Mouse (Mus musculus): Measurements from ENCODE around the gene Prpsap1. TPM values are rescaled to one million over a fixed set of nuclear protein-coding genes. Genes with fewer than 3 reads are reported as not detected.
A peak's percentile ranks its signal among the peaks of the same experiment; 100 is the strongest.

Prpsap1 gene
- polyA plus RNA-seq, 1 experiment from 2014 or later = 227 TPM

DNA sequence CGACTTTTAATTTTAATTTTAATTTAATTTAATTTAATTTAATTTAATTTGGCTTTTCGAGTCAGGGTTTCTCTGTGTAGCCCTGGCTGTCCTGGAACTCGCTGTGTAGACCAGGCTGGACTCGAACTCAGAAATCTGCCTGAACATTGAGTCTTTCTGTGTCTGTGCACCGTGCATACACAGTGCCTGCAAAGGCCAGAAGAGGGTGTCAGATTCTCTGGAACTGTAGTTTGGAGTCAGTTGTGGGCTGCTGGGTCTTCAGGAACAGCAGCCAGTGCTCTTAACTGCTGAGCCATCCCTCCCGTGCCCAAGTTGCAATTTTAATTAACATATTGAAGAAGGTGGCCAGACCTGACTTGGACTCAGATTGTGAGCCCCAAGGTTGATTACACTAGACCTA, 2.7 kb downstream of the Prpsap1 start:
- H3K4me3 ChIP-seq = no peak overlapping the region

DNA sequence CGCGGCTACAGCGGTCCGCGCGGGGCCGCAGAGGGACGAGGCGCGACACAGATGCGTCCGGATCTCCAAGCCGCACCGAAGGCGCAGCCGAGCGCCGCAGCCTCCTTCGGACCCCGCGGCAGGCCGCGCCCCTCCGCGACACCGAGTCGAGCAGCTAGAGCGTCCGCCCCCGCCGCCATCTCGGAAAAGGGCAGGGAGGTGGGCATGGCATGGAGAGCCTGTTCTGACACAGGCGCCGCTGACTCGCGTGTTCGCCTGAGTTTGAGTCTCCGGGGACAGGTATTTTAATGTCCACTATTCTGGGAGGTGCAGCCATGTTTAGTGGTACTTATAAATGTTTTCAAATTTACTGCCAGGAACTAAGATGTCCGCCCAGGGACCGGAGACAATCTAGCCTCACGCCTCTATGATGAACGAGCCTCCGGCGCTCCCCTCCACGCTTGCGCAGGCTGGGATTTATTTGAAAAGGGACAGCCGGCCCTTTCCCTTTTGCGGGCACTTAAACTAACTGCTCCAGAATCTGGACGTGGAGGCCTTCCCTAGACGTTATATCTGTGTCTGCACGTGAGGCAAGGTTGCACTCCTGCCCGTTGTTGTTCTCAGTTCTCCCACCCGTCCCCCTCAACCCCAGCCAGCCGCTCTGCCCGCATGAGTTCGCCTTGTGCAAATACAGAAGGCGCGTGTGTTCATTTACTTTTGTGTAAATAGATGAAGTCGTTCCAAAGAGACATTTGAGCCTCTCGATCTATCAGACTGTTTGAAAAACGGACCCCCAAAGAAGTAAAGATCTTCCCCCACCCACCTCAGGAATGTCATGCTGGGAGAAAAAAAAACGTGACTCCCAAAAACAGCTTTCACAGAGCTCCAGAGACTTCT, 3.5 kb downstream of the Prpsap1 start:
- H3K27me3 ChIP-seq (ENCODE audit: low read depth, poor library complexity, severe bottlenecking) = no peaks in the 10 kb centered on the region
- H3K36me3 ChIP-seq = peaks cover 33% of the 10 kb centered on the region
- H3K4me3 ChIP-seq = peak overlapping the region; percentile 99
- WGBS = under 1% methylated on average over 62 of the region's 62 CpGs
- peaks cover 35% of the 10 kb centered on the region for H3K4me1 ChIP-seq
- DNase-seq (ENCODE audit: low spot score) = peak; percentile 93
- peak overlapping the region; percentile 97 for H3K27ac ChIP-seq (replicated peaks)
- peaks cover 6% of the 10 kb centered on the region; the same call in 1 of the 2 replicates for H3K9me3 ChIP-seq (replicated peaks)

More for the DNA sequence above, 2.7 kb downstream of the Prpsap1 start:
- H3K4me1 ChIP-seq = peaks cover 35% of the 10 kb centered on the region
- H3K36me3 ChIP-seq = peaks cover 24% of the 10 kb centered on the region
- 77% methylated on average over 6 of the region's 6 CpGs for WGBS
- peak overlapping the region; percentile 97; the same call in 1 of the 2 replicates for H3K27ac ChIP-seq (replicated peaks)
- no peaks in the 10 kb centered on the region for H3K27me3 ChIP-seq (ENCODE audit: low read depth, poor library complexity, severe bottlenecking)
- peaks cover 6% of the 10 kb centered on the region; the same call in 1 of the 2 replicates for H3K9me3 ChIP-seq (replicated peaks)
- DNase-seq (ENCODE audit: low spot score) = no peak

GRCm38 (mm10) chr11:116489771-116490231, 4.2 kb downstream of the Prpsap1 start:
- under 1% methylated on average over 39 of the region's 39 CpGs for WGBS
- Histone ChIP-seq H3K27ac (replicated peaks) (peak overlapping the region; percentile 97), H3K27me3 (ENCODE audit: low read depth, poor library complexity, severe bottlenecking) (no peaks in the 10 kb centered on the region), H3K4me1 (peaks cover 30% of the 10 kb centered on the region), H3K4me3 (peak overlapping the region; percentile 99), H3K36me3 (peaks cover 40% of the 10 kb centered on the region), H3K9me3 (replicated peaks) (peaks cover 6% of the 10 kb centered on the region; the same call in 1 of the 2 replicates)
- no peak for DNase-seq (ENCODE audit: low spot score)

DNA sequence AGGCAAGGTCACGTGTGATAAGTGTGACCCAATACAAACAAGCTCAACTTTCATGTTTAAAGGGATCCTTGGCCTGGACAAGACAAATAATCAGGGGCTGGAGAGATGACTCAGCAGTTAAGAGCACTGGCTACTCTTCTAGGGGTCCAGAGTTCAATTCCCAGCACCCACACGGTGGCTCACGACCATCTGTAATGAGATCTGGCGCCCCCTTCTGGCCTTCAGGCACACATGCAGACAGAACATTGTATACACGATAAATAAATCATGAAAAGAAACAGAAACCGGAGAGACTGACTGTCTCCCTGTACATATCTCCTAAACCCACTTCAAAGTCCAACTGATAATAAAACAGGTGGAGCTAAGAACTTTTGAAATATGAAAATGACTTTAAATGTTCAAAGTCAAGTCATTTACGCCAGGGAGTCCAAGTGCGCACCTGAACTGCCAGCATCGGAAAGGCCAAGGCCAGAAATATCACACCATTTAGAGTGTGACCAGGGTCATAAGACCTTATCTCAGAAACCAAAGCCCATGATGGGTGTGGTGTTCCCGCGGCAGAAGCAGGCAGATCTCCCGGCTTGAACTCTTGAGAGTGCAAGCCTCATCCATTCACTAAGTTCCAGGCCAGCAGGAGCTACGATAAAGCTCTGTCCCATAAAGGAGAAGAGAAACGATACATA, 5.2 kb downstream of the Prpsap1 start:
- WGBS = 79% methylated on average over 14 of the region's 14 CpGs
- Histone ChIP-seq H3K9me3 (replicated peaks) (peaks cover 6% of the 10 kb centered on the region; the same call in 1 of the 2 replicates), H3K4me1 (peaks cover 21% of the 10 kb centered on the region), H3K27ac (replicated peaks) (peak overlapping the region; percentile 97; the same call in 1 of the 2 replicates), H3K27me3 (ENCODE audit: low read depth, poor library complexity, severe bottlenecking) (no peaks in the 10 kb centered on the region), H3K36me3 (peaks cover 49% of the 10 kb centered on the region), H3K4me3 (peak overlapping the region; percentile 99)
- DNase-seq (ENCODE audit: low spot score) = no peak

DNA sequence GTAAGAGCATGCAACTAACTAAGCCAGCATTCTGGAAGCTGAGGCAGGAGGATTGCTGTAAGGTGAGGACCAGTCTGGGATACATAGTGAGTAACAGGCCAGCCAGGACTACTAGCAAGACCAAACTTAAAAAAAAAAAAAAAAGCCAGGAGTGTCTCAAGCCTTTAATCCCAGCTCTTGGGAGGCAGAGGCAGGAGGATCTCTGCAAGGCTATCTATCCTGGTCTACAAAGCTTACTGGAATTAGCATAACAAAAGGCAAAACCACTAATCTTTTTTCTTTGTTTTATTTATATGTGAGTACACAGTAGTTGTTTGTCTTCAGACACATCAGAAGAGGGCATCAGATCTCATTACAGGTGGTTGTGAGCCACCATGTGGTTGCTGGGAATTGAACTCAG, 5.8 kb downstream of the Prpsap1 start:
- peaks cover 6% of the 10 kb centered on the region; the same call in 1 of the 2 replicates for H3K9me3 ChIP-seq (replicated peaks)

GRCm38 (mm10) chr11:116484261-116484660, 9.7 kb downstream of the Prpsap1 start:
- Histone ChIP-seq H3K9me3 (replicated peaks) (peaks cover 6% of the 10 kb centered on the region; the same call in 1 of the 2 replicates), H3K4me3 (no peak overlapping the region), H3K36me3 (peaks cover 93% of the 10 kb centered on the region), H3K27ac (replicated peaks) (no peak overlapping the region), H3K4me1 (peaks cover 16% of the 10 kb centered on the region), H3K27me3 (ENCODE audit: low read depth, poor library complexity, severe bottlenecking) (no peaks in the 10 kb centered on the region)
- no peak for DNase-seq (ENCODE audit: low spot score)
- WGBS = 93% methylated on average over 8 of the region's 8 CpGs

More for the DNA sequence above, 5.8 kb downstream of the Prpsap1 start:
- Histone ChIP-seq H3K36me3 (peaks cover 56% of the 10 kb centered on the region), H3K4me1 (peaks cover 17% of the 10 kb centered on the region), H3K27me3 (ENCODE audit: low read depth, poor library complexity, severe bottlenecking) (no peaks in the 10 kb centered on the region), H3K27ac (replicated peaks) (no peak overlapping the region), H3K4me3 (peak overlapping the region; percentile 99; the same call in 1 of the 2 replicates)
- DNase-seq (ENCODE audit: low spot score) = no peak

DNA sequence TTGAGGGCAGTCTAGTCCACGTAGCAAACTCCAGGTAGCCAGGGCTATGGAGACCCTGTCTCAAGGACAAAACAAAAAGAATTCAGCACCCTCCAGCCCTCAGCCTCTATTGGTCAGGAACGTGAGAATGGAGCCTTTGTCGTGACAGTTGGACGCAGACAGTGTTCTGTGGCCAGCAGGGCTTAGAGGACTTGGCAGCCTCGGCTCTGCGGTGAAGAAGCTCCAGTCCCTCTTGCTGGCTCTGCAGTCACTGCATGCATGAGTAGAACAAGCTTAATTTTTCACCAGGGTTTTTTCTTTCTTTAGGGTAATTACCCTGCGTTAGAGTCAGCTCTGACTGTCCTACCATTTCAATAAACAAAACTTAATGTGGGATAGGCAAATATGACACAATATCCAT, 12.2 kb downstream of the Prpsap1 start:
- no peaks in the 10 kb centered on the region for H3K27me3 ChIP-seq (ENCODE audit: low read depth, poor library complexity, severe bottlenecking)
- H3K27ac ChIP-seq (replicated peaks) = no peak overlapping the region
- H3K9me3 ChIP-seq (replicated peaks) = no peaks in the 10 kb centered on the region
- H3K36me3 ChIP-seq = peaks cover 98% of the 10 kb centered on the region
- no peak overlapping the region for H3K4me3 ChIP-seq
- 93% methylated on average over 7 of the region's 7 CpGs for WGBS
- DNase-seq (ENCODE audit: low spot score) = no peak
- peaks cover 21% of the 10 kb centered on the region for H3K4me1 ChIP-seq

GRCm38 (mm10) chr11:116480975-116481374, 13.0 kb downstream of the Prpsap1 start:
- no peak for DNase-seq (ENCODE audit: low spot score)
- H3K36me3 ChIP-seq = peaks cover 98% of the 10 kb centered on the region
- WGBS = 97% methylated on average over 8 of the region's 8 CpGs

DNA sequence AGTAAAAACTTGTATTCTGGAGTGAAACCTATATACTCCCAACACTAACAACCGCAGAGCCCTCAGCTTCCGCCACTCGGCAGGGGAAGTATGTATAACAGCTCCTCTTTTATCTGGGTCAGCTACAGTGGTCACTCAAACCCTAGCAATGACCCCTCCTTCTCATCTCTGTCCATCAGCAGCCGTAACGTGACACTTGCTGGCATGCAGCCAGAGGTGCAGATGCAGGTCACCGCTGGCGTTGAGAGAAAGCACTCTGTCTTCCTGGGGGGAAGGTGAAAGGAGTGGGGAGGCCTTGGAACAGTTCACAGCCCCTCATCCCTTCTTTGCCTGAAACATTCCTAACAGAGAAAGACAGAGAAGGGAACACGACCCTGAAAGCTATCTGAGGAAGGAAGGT, 14.2 kb downstream of the Prpsap1 start:
- WGBS = 81% methylated on average over 8 of the region's 8 CpGs
- Histone ChIP-seq H3K4me3 (no peak overlapping the region), H3K4me1 (peaks cover 22% of the 10 kb centered on the region), H3K27me3 (ENCODE audit: low read depth, poor library complexity, severe bottlenecking) (no peaks in the 10 kb centered on the region), H3K36me3 (peaks cover 98% of the 10 kb centered on the region), H3K27ac (replicated peaks) (no peak overlapping the region), H3K9me3 (replicated peaks) (no peaks in the 10 kb centered on the region)
- no peak for DNase-seq (ENCODE audit: low spot score)

More at GRCm38 (mm10) chr11:116480975-116481374, 13.0 kb downstream of the Prpsap1 start:
- no peak overlapping the region for H3K27ac ChIP-seq (replicated peaks)
- H3K4me1 ChIP-seq = peaks cover 22% of the 10 kb centered on the region
- H3K27me3 ChIP-seq (ENCODE audit: low read depth, poor library complexity, severe bottlenecking) = no peaks in the 10 kb centered on the region
- H3K9me3 ChIP-seq (replicated peaks) = no peaks in the 10 kb centered on the region
- H3K4me3 ChIP-seq = no peak overlapping the region

DNA sequence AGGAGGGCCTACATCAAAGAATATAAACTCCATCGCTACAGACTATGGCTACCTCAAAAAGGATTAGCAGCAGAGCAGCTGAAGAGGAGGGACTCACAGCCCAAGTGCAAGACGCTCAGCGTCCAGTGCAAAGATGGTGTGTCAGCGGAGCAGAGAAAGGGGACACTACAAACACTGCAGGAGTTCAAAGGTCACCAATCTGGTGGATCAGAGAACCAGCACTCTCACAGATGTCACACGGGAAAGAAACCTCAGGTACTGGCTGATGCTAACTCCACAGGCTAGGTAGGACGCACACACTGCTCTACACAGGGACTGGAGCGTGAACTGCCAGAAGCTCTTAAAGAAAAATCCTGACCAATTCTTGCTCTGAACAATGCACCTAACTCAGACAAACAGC, 15.0 kb downstream of the Prpsap1 start:
- no peak for DNase-seq (ENCODE audit: low spot score)
- Histone ChIP-seq H3K4me3 (no peak overlapping the region), H3K27me3 (ENCODE audit: low read depth, poor library complexity, severe bottlenecking) (no peaks in the 10 kb centered on the region), H3K36me3 (peaks cover 98% of the 10 kb centered on the region), H3K27ac (replicated peaks) (no peak overlapping the region), H3K9me3 (replicated peaks) (no peaks in the 10 kb centered on the region), H3K4me1 (peaks cover 22% of the 10 kb centered on the region)
- 73% methylated on average over 7 of the region's 7 CpGs for WGBS

DNA sequence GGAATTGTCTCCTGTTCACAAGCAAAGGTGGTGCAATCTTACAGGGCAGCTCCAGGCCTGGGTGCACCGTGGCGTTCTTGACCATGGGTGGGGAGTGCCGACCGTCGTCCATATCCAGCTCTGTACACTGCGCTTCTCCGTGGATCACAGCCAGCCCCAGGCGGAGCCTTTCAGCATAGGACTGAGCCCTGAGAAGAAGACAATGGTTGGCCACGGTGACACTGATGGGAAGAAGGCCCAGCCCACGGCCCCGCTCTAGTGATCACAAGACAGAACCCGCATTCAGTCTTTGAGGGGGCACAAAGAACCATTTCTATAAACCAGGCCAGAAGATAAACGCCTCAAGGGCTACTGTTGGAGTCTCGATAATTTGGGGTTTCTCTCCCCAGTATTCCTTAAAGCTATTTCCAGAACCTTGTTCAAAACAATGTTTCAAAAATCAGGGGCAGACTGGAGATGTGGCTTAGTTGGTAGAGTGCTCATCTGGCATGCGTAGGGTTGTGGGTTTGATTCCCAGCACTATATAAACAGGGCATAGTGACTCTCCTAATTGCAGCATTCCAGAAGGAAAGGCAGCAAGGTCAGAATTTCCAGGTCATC, 16.7 kb downstream of the Prpsap1 start:
- no peak for DNase-seq (ENCODE audit: low spot score)
- 76% methylated on average over 15 of the region's 15 CpGs for WGBS
- no peak overlapping the region; the same call in 1 of the 2 replicates for H3K27ac ChIP-seq (replicated peaks)

DNA sequence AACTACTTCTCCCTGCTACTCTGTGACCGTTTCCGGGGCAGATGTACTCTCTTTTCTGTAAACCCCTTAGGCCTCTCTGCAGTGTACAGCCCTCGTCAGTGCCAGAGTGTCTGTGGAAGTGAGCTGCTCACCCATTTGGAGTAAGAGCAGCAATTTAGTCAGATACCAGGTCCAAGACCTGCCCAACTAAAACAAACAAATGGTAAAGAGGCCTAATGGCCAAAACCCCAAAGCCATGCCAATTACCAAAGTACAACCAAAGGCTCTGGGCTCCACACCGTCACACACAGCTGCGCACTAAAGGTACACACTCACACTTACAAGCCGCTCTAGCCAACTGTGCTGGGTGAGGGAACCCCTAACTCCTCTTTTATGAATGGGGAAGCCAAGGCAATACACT, 17.3 kb downstream of the Prpsap1 start:
- H3K4me1 ChIP-seq = peaks cover 22% of the 10 kb centered on the region
- H3K4me3 ChIP-seq = no peak overlapping the region
- no peak overlapping the region for H3K27ac ChIP-seq (replicated peaks)
- no peaks in the 10 kb centered on the region for H3K27me3 ChIP-seq (ENCODE audit: low read depth, poor library complexity, severe bottlenecking)
- H3K36me3 ChIP-seq = peaks cover 100% of the 10 kb centered on the region
- no peaks in the 10 kb centered on the region for H3K9me3 ChIP-seq (replicated peaks)
- WGBS = 94% methylated on average over 6 of the region's 6 CpGs
- no peak for DNase-seq (ENCODE audit: low spot score)

More for the DNA sequence above, 16.7 kb downstream of the Prpsap1 start:
- Histone ChIP-seq H3K4me3 (no peak overlapping the region), H3K4me1 (peaks cover 22% of the 10 kb centered on the region), H3K9me3 (replicated peaks) (no peaks in the 10 kb centered on the region), H3K27me3 (ENCODE audit: low read depth, poor library complexity, severe bottlenecking) (no peaks in the 10 kb centered on the region), H3K36me3 (peaks cover 100% of the 10 kb centered on the region)
